Mouse (Mus musculus): ENCODE measurements at regions not wholly inside any gene's neighbourhood (a gene's known extent, or its start where the extent isn't known, plus 50 kb on each side); places are given as distances from the start of the nearest gene placed in this dataset.

- H3K4me1 ChIP-seq (ENCODE audit: control insufficient read depth, insufficient read depth, low read length) = no peaks in the 10 kb centered on the region
- no peak for ATAC-seq (replicated peaks; ENCODE audit: insufficient number of reproducible peaks, low FRiP score, low TSS enrichment)
- H3K4me2 ChIP-seq = no peak overlapping the region
- H3K4me3 ChIP-seq (ENCODE audit: low read depth, low read length) = no peak overlapping the region
- no peak overlapping the region for H3K27ac ChIP-seq (ENCODE audit: low read depth, low read length)
- H3K9me3 ChIP-seq (replicated peaks; ENCODE audit: control insufficient read depth, low read length) = no peaks in the 10 kb centered on the region
- no peak overlapping the region for H3K9ac ChIP-seq (ENCODE audit: low read depth, low read length)
- H3K27me3 ChIP-seq (ENCODE audit: control insufficient read depth, insufficient read depth, low read length) = no peaks in the 10 kb centered on the region
- no peaks in the 10 kb centered on the region for H3K36me3 ChIP-seq (ENCODE audit: control insufficient read depth, insufficient read depth, low read length)
- WGBS (ENCODE audit: insufficient replicate concordance) = 74% methylated on average over 4 of the region's 4 CpGs
Measured at GRCm38 (mm10) chr3:16846785-16847520, 840.7 kb upstream of the Gm5150 start.

GRCm38 (mm10) chr3:16820536-16820935 lies 814.3 kb upstream of the Gm5150 start:
- Histone ChIP-seq H3K9ac (ENCODE audit: low read depth, low read length) (no peak overlapping the region), H3K4me2 (no peak overlapping the region), H3K27me3 (ENCODE audit: control insufficient read depth, insufficient read depth, low read length) (no peaks in the 10 kb centered on the region), H3K4me3 (ENCODE audit: low read depth, low read length) (no peak overlapping the region), H3K27ac (ENCODE audit: low read depth, low read length) (no peak overlapping the region), H3K9me3 (replicated peaks; ENCODE audit: control insufficient read depth, low read length) (no peaks in the 10 kb centered on the region), H3K36me3 (ENCODE audit: control insufficient read depth, insufficient read depth, low read length) (no peaks in the 10 kb centered on the region), H3K4me1 (ENCODE audit: control insufficient read depth, insufficient read depth, low read length) (no peaks in the 10 kb centered on the region)
- WGBS (ENCODE audit: insufficient replicate concordance) = 82% methylated on average over 6 of the region's 6 CpGs
- ATAC-seq (replicated peaks; ENCODE audit: insufficient number of reproducible peaks, low FRiP score, low TSS enrichment) = no peak

DNA sequence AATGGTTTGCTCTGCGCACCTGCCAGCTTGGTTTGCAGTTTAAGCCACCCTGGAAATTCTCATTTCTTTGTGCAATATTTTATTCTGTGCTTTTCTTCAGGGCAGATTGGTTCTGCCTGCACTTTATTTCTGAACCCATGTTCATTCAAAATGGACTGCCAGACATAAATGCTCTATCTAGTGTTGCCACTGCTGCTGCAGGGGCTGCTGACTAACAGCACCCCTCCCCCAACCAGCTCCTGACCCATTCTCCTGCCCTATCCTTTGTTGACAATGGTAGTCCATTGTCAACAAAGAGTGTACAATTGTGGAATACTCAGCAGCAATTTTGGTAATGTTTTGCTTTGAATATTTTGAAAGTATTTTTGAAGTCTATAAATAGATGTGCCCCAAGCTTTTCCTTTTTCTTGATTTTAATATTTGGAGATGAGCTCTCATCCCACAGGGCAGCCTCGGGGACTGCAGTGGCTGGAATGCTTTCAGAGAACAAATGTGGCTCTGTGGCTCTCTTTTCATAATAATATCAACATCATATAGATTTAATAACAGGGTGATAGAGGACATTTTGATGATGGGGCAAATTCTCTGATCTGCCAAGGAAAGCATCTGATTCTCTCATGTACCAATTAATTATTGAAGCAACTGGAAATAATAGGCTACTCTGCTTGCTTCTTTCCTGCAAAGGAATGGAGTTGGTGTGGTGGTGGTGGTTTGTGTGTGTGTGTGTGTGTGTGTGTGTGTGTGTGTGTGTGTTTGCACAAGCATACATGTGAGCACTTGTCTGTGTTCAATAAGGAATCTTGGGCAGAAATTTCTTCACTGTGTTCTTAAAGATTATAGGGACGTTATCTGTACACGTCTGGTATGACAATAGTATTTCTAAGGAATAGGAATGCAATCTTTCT lies 813.2 kb upstream of the Gm5150 start:
- Histone ChIP-seq H3K4me2 (no peak overlapping the region), H3K4me3 (ENCODE audit: low read depth, low read length) (no peak overlapping the region), H3K9me3 (replicated peaks; ENCODE audit: control insufficient read depth, low read length) (no peaks in the 10 kb centered on the region), H3K27me3 (ENCODE audit: control insufficient read depth, insufficient read depth, low read length) (no peaks in the 10 kb centered on the region), H3K36me3 (ENCODE audit: control insufficient read depth, insufficient read depth, low read length) (no peaks in the 10 kb centered on the region), H3K4me1 (ENCODE audit: control insufficient read depth, insufficient read depth, low read length) (no peaks in the 10 kb centered on the region), H3K9ac (ENCODE audit: low read depth, low read length) (no peak overlapping the region), H3K27ac (ENCODE audit: low read depth, low read length) (no peak overlapping the region)
- no peak for ATAC-seq (replicated peaks; ENCODE audit: insufficient number of reproducible peaks, low FRiP score, low TSS enrichment)
- WGBS (ENCODE audit: insufficient replicate concordance) = 74% methylated on average over 4 of the region's 4 CpGs

GRCm38 (mm10) chr3:16816814-16817213 lies 810.6 kb upstream of the Gm5150 start:
- Histone ChIP-seq H3K9ac (ENCODE audit: low read depth, low read length) (no peak overlapping the region), H3K27me3 (ENCODE audit: control insufficient read depth, insufficient read depth, low read length) (no peaks in the 10 kb centered on the region), H3K9me3 (replicated peaks; ENCODE audit: control insufficient read depth, low read length) (no peaks in the 10 kb centered on the region), H3K4me2 (no peak overlapping the region), H3K4me3 (ENCODE audit: low read depth, low read length) (no peak overlapping the region), H3K4me1 (ENCODE audit: control insufficient read depth, insufficient read depth, low read length) (no peaks in the 10 kb centered on the region), H3K36me3 (ENCODE audit: control insufficient read depth, insufficient read depth, low read length) (no peaks in the 10 kb centered on the region), H3K27ac (ENCODE audit: low read depth, low read length) (no peak overlapping the region)
- WGBS (ENCODE audit: insufficient replicate concordance) = 30% methylated on average over 2 of the region's 2 CpGs
- no peak for ATAC-seq (replicated peaks; ENCODE audit: insufficient number of reproducible peaks, low FRiP score, low TSS enrichment)

DNA sequence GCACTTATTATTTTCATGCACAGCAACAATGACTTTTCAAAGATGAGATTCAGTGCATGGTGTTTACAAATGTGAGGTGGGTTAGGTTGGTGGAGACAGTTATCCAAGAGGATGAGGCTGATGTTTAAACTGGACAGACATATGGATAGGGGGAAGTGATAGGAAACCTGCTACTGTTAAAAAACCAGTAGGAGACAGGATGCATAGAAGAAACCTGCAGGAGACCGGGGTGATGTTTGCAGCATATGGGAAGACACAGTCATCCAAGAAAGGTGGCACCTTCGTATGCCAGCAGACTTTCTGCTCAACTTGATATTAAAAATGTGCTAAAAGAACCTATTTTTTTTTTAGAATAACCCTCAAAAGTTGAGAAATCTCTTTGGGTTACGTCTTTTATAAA lies 809.9 kb upstream of the Gm5150 start:
- H3K27me3 ChIP-seq (ENCODE audit: control insufficient read depth, insufficient read depth, low read length) = no peaks in the 10 kb centered on the region
- H3K27ac ChIP-seq (ENCODE audit: low read depth, low read length) = no peak overlapping the region
- H3K9me3 ChIP-seq (replicated peaks; ENCODE audit: control insufficient read depth, low read length) = no peaks in the 10 kb centered on the region
- WGBS (ENCODE audit: insufficient replicate concordance) = 64% methylated on average over 3 of the region's 3 CpGs
- no peaks in the 10 kb centered on the region for H3K4me1 ChIP-seq (ENCODE audit: control insufficient read depth, insufficient read depth, low read length)
- no peaks in the 10 kb centered on the region for H3K36me3 ChIP-seq (ENCODE audit: control insufficient read depth, insufficient read depth, low read length)
- no peak overlapping the region for H3K4me2 ChIP-seq
- no peak overlapping the region for H3K4me3 ChIP-seq (ENCODE audit: low read depth, low read length)
- H3K9ac ChIP-seq (ENCODE audit: low read depth, low read length) = no peak overlapping the region
- no peak for ATAC-seq (replicated peaks; ENCODE audit: insufficient number of reproducible peaks, low FRiP score, low TSS enrichment)

DNA sequence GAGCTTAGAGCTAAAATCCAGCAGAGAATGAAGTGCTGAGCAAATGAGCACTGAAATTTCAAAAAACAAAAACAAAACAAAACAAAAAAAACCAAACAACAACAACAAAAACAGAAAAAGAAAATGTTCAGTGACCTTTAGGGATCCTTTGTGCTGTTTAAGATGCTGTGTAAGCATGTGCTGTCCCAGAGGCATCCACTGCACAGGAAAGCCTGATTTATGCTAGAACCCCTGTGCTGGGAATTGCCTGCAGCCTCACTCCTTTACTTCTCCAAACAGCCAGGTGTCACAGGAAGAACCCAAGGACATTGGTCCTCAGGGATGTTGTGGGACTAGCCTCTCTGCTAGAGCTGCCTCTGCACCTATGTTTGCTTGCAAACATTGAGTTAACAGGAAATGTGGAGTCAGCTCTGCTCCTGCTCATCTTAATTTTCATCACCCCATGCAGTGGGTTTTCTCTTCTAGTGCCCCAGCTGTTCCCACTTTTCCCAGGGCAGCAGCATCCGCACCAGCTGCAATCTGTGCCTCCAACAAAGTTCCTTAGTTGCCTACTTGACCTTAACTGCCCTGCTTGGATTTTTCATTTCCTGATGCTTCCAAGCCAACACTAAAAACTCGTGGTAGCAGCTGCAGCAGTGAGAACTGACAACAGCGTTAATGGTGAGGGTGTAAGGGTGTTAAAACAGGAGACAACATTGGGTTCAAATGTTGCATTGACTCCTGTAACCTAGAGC lies 804.8 kb upstream of the Gm5150 start:
- WGBS (ENCODE audit: insufficient replicate concordance) = 44% methylated on average over 3 of the region's 3 CpGs
- H3K9me3 ChIP-seq (replicated peaks; ENCODE audit: control insufficient read depth, low read length) = no peaks in the 10 kb centered on the region
- no peaks in the 10 kb centered on the region for H3K27me3 ChIP-seq (ENCODE audit: control insufficient read depth, insufficient read depth, low read length)
- H3K4me2 ChIP-seq = no peak overlapping the region
- H3K4me3 ChIP-seq (ENCODE audit: low read depth, low read length) = no peak overlapping the region
- H3K36me3 ChIP-seq (ENCODE audit: control insufficient read depth, insufficient read depth, low read length) = no peaks in the 10 kb centered on the region
- no peak for ATAC-seq (replicated peaks; ENCODE audit: insufficient number of reproducible peaks, low FRiP score, low TSS enrichment)
- H3K27ac ChIP-seq (ENCODE audit: low read depth, low read length) = no peak overlapping the region
- no peaks in the 10 kb centered on the region for H3K4me1 ChIP-seq (ENCODE audit: control insufficient read depth, insufficient read depth, low read length)
- H3K9ac ChIP-seq (ENCODE audit: low read depth, low read length) = no peak overlapping the region

DNA sequence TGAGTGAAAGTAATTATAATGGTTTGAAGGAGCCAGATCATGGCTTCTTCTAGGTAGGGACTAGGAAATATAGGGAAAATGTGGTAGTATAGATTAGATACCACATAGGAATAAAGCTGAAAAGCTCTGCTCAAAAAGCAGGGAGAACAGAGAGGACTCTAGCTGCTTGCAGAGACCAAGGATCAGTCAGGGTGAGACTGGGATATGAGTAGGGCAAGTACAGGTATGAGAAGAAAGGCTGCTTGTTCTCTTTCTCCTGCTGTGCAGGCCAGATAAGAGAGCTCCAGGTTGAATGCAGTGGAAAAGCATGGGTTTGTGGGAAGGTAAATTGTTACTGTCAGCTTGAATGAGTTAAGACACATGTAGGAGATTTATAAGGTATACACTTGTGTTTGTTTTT lies 797.4 kb upstream of the Gm5150 start:
- ATAC-seq (replicated peaks; ENCODE audit: insufficient number of reproducible peaks, low FRiP score, low TSS enrichment) = no peak

More for the DNA sequence above, 797.4 kb upstream of the Gm5150 start:
- H3K36me3 ChIP-seq (ENCODE audit: control insufficient read depth, insufficient read depth, low read length) = no peaks in the 10 kb centered on the region
- no peak overlapping the region for H3K9ac ChIP-seq (ENCODE audit: low read depth, low read length)
- no peaks in the 10 kb centered on the region for H3K9me3 ChIP-seq (replicated peaks; ENCODE audit: control insufficient read depth, low read length)
- H3K4me1 ChIP-seq (ENCODE audit: control insufficient read depth, insufficient read depth, low read length) = no peaks in the 10 kb centered on the region
- H3K27me3 ChIP-seq (ENCODE audit: control insufficient read depth, insufficient read depth, low read length) = no peaks in the 10 kb centered on the region
- H3K4me2 ChIP-seq = no peak overlapping the region
- H3K4me3 ChIP-seq (ENCODE audit: low read depth, low read length) = no peak overlapping the region
- no peak overlapping the region for H3K27ac ChIP-seq (ENCODE audit: low read depth, low read length)

Measured in heart, embryonic 11.5 days (tissue).